Mouse (Mus musculus) 3134 (cell line): Measurements from ENCODE around the gene Neu3.

Experiments used
- DNase-seq: peaks from one replicate; pipeline ENCODE4 v3.0.0-alpha.2; 2011; ENCODE audit warnings: low spot score; ENCODE audit not compliant: insufficient read length; ENCODE audit errors: extremely low read depth

The Neu3 gene

DNA sequence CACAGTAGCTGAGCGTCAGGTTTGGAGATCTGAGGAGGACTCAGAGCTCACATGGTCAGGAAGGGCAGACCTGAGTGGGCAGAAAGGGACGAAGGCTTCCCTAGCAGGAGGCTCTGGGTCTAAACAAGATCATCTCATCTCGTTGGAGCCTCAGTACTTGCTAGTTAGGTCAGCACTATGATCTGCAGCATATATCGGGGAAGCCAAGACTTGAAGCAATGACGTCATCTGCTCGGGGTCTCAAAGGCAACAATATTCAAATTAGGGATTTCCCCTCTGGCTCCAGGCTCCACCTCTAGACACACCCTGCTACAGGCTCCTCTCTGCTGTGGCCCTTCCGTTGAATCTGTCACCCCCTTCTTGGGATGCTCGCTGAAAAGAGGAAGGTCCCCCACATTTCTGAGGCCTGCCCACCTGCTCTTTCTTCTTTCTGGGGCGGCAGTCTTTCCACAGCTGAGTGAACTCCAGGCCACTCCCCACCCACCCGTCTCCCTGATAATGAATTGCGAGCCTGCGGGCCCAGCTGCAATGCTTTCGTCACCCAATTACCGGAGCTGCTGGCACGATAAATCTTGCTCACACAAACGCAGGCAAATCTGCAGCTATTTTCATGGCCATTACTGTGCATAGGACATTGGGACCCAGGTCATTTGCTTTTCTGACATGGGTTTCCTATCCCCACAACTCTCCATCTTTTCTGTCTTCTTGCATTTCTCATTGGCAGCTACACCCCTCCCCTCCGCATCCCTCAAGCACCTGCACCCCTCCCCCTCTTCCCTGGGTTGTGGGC is 32.8 kb downstream of the Neu3 start:
- DNase-seq: no peak

DNA sequence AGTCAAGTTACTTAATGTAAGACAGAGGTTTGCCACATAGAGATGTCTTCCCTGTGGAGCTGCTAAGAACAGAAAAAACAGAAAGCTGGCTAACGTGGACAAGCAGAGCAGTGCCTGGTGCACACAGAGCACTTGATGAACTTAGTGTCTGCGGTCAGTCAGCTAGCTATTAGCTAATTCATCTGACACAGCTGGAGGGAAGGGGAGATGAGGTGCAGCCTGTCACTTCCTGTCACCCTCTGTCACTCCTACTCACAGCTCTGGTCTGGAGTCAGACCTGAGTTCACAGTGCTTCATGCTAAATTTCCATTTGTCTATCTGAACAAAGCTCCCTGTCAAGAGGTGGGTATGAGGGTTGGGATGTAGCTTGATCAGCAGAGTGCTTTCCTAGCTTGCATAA is 34.1 kb downstream of the Neu3 start:
- no peak for DNase-seq

DNA sequence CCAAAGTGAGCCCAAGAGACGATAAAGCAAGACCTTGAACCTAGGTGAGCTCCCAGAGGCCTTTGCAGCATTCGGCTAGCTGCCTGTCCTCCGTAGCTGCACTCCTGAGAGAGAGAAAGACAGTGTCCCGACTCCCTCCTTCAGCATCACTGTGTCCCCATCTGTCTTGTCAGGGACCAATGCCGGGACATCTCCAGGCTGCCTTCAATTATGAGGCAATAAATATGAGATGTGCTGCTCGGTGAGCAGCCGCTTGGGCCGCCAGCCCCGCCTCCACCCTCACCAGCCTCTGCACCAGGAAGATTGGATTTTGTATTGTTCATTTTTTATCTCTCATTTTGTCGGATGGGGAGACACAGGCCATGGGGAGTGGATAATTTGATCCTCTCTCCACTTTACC is 37.4 kb downstream of the Neu3 start:
- DNase-seq: no peak

DNA sequence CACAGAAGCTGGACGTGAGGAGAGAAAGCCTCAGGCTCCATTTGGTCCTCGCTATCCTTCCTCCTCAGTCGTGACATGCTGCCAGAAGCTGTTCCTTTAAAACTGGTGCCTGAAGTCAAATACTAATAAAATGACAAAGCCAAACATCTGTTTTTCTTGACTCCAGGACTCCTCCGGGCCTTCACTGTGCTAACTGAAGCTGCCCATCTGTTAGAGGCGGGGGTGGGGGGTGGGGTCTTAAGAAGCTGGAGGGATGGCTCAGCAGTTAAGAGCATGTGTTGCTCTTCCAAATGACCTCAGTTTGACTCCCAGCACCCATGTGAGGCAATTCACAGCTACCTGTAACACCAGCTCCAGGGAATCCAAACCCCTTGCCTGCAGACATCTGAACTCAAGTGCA is 39.7 kb downstream of the Neu3 start:
- DNase-seq: no peak

DNA sequence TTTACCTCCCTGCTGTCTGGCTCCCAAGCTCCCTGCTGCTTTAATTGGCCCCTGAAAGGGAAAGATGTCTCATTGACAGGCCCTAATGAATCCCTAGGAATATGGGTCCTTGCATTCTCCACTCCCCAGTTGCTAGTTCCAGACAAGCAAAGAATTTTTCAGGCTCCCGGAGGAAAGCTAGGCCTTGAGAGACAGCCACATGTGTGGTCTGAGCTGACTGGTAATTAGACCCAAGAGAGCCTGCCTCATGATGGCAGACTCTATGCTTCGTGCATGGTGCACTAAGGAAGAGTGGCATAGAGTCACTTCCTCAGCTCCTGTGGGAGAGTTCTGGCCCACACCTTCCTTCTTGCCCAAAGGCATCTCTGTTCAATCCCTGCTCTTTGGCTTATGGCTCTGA is 40.3 kb downstream of the Neu3 start:
- no peak for DNase-seq

DNA sequence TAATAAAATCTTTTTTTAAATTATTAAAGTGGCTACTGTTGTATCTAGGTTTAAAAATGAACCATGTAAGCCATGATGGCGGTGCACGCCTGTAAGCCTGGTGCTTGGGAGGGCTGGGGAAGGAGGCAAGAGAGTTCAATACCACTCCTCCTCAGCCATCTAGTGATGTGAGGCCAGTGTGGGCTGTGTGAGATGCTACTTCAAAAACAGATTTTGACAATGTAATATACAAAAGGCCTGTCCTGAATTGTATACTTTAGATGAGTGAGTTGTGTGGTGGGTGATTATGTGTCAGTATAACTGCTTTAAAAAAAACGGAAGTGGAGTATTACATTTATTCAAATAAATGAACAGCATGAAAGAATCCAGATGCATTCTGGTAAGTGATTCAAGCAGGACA is 41.4 kb downstream of the Neu3 start:
- no peak for DNase-seq

DNA sequence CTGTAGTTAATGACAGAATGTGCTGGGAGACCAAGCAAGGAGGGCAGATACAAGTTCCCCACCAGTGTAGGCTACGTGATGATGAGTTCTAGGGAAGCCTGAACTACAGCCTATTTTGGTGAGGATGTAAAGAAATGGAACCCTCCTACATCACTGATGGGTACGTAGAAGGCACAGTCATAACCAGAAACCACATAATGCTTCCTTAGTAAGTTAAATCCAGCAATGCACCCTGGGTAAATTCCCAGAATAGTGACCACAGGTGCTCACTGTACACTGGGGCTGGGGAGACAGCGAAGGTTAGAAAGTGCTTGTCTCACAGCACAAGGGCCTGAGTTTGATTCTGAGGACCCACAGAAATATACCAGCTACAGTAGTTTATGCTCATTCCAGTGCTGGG is 42.7 kb downstream of the Neu3 start:
- no peak for DNase-seq

DNA sequence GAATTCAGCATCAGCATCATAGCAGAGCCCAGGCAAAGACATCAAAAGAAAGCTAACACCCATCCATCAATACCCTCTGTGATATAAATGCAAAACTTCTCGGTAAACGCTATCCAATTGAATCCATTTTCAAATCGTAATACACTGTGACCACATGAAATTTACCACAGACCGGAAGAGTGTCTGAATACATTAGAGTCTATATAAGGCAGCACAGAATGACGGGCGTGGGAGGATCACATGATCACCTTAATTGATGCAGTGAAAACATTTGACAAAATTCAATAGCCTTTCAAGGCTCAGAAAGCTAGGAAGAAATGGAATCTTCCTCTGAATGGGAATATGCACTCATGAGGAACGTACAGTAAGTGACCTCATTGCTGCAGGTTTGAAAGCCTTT is 44.8 kb downstream of the Neu3 start:
- DNase-seq: no peak

DNA sequence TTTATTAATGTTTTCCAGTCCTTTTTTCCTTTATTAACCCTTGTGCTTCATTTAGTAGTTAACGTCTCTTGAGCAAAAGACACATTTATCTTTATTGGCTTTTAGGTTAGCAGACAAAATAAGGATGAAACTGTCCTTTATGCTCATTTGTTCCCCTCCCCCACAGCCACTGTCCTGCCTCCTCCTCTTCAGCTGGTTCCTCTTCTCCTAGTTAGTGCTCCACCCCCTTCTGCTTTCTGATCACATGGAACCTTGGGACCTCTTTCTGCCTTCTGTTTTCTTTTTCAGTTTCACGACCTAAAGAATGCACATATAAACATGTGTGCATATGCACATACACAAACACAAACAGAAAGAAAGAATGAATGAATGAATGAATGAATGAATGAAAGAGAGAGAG is 46.3 kb downstream of the Neu3 start:
- DNase-seq: no peak

DNA sequence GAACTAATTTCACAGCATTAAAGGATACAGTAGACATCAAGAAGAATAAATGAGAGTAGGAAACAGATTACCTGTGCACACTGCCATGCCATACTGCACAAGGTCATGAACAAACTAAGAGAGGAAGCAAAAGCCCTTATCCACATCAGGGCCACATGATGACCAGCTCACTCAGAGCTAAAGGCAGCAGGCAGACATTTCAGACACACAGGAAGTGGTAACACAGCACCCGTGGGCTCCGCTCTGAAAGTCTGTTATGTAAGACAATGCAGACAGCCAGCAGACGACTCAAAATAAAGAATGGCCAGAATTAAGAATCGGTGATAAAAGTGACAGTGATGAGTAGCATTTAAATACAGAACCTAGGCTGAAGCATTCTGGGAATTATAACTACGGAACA is 46.8 kb downstream of the Neu3 start:
- DNase-seq: no peak

DNA sequence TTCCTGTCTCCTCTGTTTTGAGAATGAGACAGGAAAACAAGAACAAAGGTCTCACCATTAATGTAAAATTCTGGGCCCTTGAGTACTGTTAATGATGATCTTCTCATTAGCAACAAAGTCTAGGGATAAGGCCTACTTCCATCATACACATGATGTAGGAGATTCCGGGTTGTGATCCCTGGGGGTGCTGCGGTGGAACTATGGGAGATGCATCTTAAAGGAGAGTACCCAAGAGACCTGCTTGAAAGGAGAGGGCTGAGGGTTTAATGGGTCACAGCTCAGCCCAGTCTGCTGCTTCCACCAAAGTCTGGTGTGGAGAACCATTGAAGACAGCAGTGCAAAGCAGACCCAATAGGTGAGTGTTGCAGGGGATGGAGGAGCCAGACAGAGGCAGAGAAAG is 65.0 kb downstream of the Neu3 start, which contains the start of gene Olfr521:
Gene Olfr521, plus strand, starts transcription at position 301 of the 400 bp plus-strand sequence.
- no peak for DNase-seq
